Mouse (Mus musculus): ENCODE data around the gene Synj2.

- TF ChIP-seq CTCF (IDR thresholded peaks at IDR 0.05; ENCODE audit: control insufficient read depth, insufficient read depth, low read length) (no peak), POLR2A (IDR thresholded peaks at IDR 0.05; ENCODE audit: borderline replicate concordance, control insufficient read depth, low read depth, low read length) (no peak)
These were observed 15.4 kb downstream of the Synj2 start for GRCm38 (mm10) chr17:5956350-5957000.

Measured in bone marrow, adult 2 months (tissue).